In the genomic region with DNA sequence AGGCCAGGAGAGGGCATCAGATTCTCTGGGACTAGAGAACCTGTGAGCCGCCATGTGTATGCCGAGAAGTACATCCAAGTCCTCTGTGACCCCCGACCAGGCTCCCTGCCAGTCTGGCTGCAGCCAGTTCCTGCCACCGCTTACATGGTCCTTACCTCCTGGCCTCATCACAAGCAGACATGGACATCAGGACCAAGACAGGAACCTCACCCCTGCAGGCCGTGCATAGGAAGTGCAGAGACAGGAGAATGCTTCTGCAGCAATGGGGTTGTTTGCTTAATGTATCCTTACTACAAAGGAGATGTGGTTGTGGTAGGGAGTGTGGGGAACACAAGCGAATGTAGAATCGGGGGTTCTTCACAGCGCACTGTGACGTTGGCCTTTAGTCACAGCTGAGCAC, we compare ENCODE assay signal across 20 mouse cellular contexts. TPM values are rescaled to one million over a fixed set of nuclear protein-coding genes. Genes with fewer than 3 reads are reported as not detected.
DNase-seq lines count a peak whose midpoint lies in the region; ATAC-seq and TF ChIP-seq lines count a peak whose summit lies in the region.
"Had no signal": no experiment of that assay in that cellular context is flagged by ENCODE, and none has a peak within 500 bp of the region (broad histone marks: within the 10 kb centered on the region; RNA-seq: fewer than 3 reads in every experiment).

No protein-coding gene starts in this region.

- no peaks in the 10 kb centered on the region for H3K9me3 ChIP-seq in heart, postnatal 0 days (replicated peaks; ENCODE audit: control insufficient read depth, low read length)
- no peaks in the 10 kb centered on the region for H3K9me3 ChIP-seq in liver, embryonic 14.5 days (ENCODE audit: control insufficient read depth, low read length)
- H3K9me3 ChIP-seq in liver, embryonic 11.5 days (ENCODE audit: control insufficient read depth, low read length), result no peaks in the 10 kb centered on the region
- no peaks in the 10 kb centered on the region for H3K9me3 ChIP-seq in forebrain, embryonic 15.5 days
- H3K9me3 ChIP-seq: embryonic facial prominence, embryonic 13.5 days; neural tube, embryonic 13.5 days; stomach, embryonic 15.5 days had no signal

- TF ChIP-seq CTCF in heart, postnatal 0 days (IDR thresholded peaks at IDR 0.05; ENCODE audit: low read depth), result peak; percentile 20; the same call in 1 of the 2 replicates
- peak; percentile 36 for TF ChIP-seq CTCF in liver, embryonic 14.5 days (IDR thresholded peaks at IDR 0.05; ENCODE audit: low read depth)

- no peak overlapping the region for H3K4me2 ChIP-seq in heart, postnatal 0 days (ENCODE audit: low read depth, low read length)
- no peak overlapping the region for H3K4me2 ChIP-seq in liver, embryonic 14.5 days (ENCODE audit: low read depth)
- H3K4me2 ChIP-seq in liver, embryonic 11.5 days, result no peak overlapping the region
- no peak overlapping the region for H3K4me2 ChIP-seq in forebrain, embryonic 15.5 days (replicated peaks)
- H3K4me2 ChIP-seq: embryonic facial prominence, embryonic 13.5 days; hindbrain, embryonic 14.5 days; neural tube, embryonic 13.5 days; stomach, embryonic 15.5 days had no signal

- H3K27me3 ChIP-seq in heart, postnatal 0 days (ENCODE audit: control insufficient read depth, insufficient read depth, low read length), result no peaks in the 10 kb centered on the region
- H3K27me3 ChIP-seq in liver, embryonic 14.5 days (ENCODE audit: control insufficient read depth, insufficient read depth, low read length), result no peaks in the 10 kb centered on the region
- no peaks in the 10 kb centered on the region for H3K27me3 ChIP-seq in liver, embryonic 11.5 days (replicated peaks; ENCODE audit: control insufficient read depth, insufficient read depth, low read length)
- H3K27me3 ChIP-seq in forebrain, embryonic 15.5 days, result no peaks in the 10 kb centered on the region
- H3K27me3 ChIP-seq: CH12.LX; embryonic facial prominence, embryonic 13.5 days; neural tube, embryonic 13.5 days; stomach, embryonic 15.5 days had no signal

- no peak overlapping the region for H3K27ac ChIP-seq in heart, postnatal 0 days (ENCODE audit: low read depth)
- no peak overlapping the region for H3K27ac ChIP-seq in liver, embryonic 14.5 days
- H3K27ac ChIP-seq in liver, embryonic 11.5 days (ENCODE audit: low read depth, low read length), result no peak overlapping the region
- H3K27ac ChIP-seq in forebrain, embryonic 15.5 days (replicated peaks), result no peak overlapping the region
- H3K27ac ChIP-seq: embryonic facial prominence, embryonic 13.5 days; hindbrain, embryonic 14.5 days; limb, embryonic 10.5 days; neural tube, embryonic 13.5 days; stomach, embryonic 15.5 days had no signal

- H3K9ac ChIP-seq in heart, postnatal 0 days (replicated peaks; ENCODE audit: low read depth, low read length), result no peak overlapping the region
- no peak overlapping the region for H3K9ac ChIP-seq in liver, embryonic 14.5 days (replicated peaks)
- H3K9ac ChIP-seq in liver, embryonic 11.5 days (ENCODE audit: low read depth, low read length), result no peak overlapping the region
- H3K9ac ChIP-seq in forebrain, embryonic 15.5 days (replicated peaks), result no peak overlapping the region
- H3K9ac ChIP-seq: embryonic facial prominence, embryonic 13.5 days; hindbrain, embryonic 14.5 days; neural tube, embryonic 13.5 days; stomach, embryonic 15.5 days had no signal

- no peak for ATAC-seq in heart, postnatal 0 days (ENCODE audit: insufficient read depth, low read depth)
- ATAC-seq in liver, embryonic 14.5 days (ENCODE audit: insufficient read depth), result no peak
- ATAC-seq in liver, embryonic 11.5 days (replicated peaks; ENCODE audit: low FRiP score), result no peak
- no peak for ATAC-seq in forebrain, embryonic 15.5 days (replicated peaks)

- no peak for DNase-seq in heart, postnatal 0 days (ENCODE audit: low spot score)
- DNase-seq in heart, adult 18-20 months, result no peak
- no peak for DNase-seq in liver, embryonic 14.5 days (ENCODE audit: low read depth in 3 of 3, low spot score in 3 of 3)
- no peak for DNase-seq in liver, embryonic 11.5 days (ENCODE audit: low spot score)
- DNase-seq in thymus, postnatal 0 days (ENCODE audit: low spot score), result peak; percentile 26
- no peak for DNase-seq in thymus, postnatal 14 days
- DNase-seq: adrenal gland, postnatal 14 days; cerebellum, adult 8-10 months; gastrocnemius, postnatal 14 days; kidney, adult 11 months; layer of hippocampus, postnatal 36 days; spleen, adult 18-20 months; thymus, postnatal 25 days had no signal

- WGBS in heart, postnatal 0 days, result 87% methylated on average over 9 of the region's 9 CpGs
- WGBS in liver, embryonic 14.5 days (ENCODE audit: insufficient replicate concordance), result 85% methylated on average over 9 of the region's 9 CpGs
- 88% methylated on average over 9 of the region's 9 CpGs for WGBS in liver, embryonic 11.5 days
- 89% methylated on average over 9 of the region's 9 CpGs for WGBS in forebrain, embryonic 15.5 days

- H3K4me1 ChIP-seq in heart, postnatal 0 days (ENCODE audit: control insufficient read depth, insufficient read depth), result peaks cover 14% of the 10 kb centered on the region
- no peaks in the 10 kb centered on the region for H3K4me1 ChIP-seq in liver, embryonic 14.5 days (replicated peaks; ENCODE audit: control insufficient read depth in 2 of 2, insufficient read depth in 2 of 2, low read length in 1 of 2)
- no peaks in the 10 kb centered on the region for H3K4me1 ChIP-seq in liver, embryonic 11.5 days (replicated peaks; ENCODE audit: control insufficient read depth, insufficient read depth, low read length)
- H3K4me1 ChIP-seq in forebrain, embryonic 15.5 days, result no peaks in the 10 kb centered on the region
- H3K4me1 ChIP-seq: embryonic facial prominence, embryonic 13.5 days; neural tube, embryonic 13.5 days; stomach, embryonic 15.5 days had no signal

- no peak overlapping the region for H3K4me3 ChIP-seq in heart, postnatal 0 days (ENCODE audit: low read depth, low read length)
- H3K4me3 ChIP-seq in liver, embryonic 14.5 days (ENCODE audit: insufficient read depth in 1 of 2, low read depth in 2 of 2, low read length in 2 of 2), result no peak overlapping the region
- H3K4me3 ChIP-seq in liver, embryonic 11.5 days (ENCODE audit: low read depth, low read length), result no peak overlapping the region
- H3K4me3 ChIP-seq in forebrain, embryonic 15.5 days, result no peak overlapping the region
- H3K4me3 ChIP-seq: embryonic facial prominence, embryonic 13.5 days; limb, embryonic 10.5 days; neural tube, embryonic 13.5 days; stomach, embryonic 15.5 days had no signal

- no peak for TF ChIP-seq EP300 in heart, postnatal 0 days (IDR thresholded peaks at IDR 0.05; ENCODE audit: low read depth)
- TF ChIP-seq EP300 in liver, embryonic 14.5 days (IDR thresholded peaks at IDR 0.05; ENCODE audit: low read depth), result no peak

- H3K36me3 ChIP-seq in heart, postnatal 0 days (replicated peaks; ENCODE audit: control insufficient read depth, insufficient read depth, low read length), result peaks cover 13% of the 10 kb centered on the region; the same call in 1 of the 2 replicates
- H3K36me3 ChIP-seq in liver, embryonic 14.5 days (replicated peaks; ENCODE audit: control insufficient read depth, insufficient read depth, low read depth), result no peaks in the 10 kb centered on the region
- H3K36me3 ChIP-seq in liver, embryonic 11.5 days (ENCODE audit: control insufficient read depth, insufficient read depth, low read length), result no peaks in the 10 kb centered on the region
- H3K36me3 ChIP-seq in forebrain, embryonic 15.5 days, result peaks cover 4% of the 10 kb centered on the region; the same call in 1 of the 2 replicates

RNA-seq across cellular contexts. Expression of a gene that starts 11.7 kb away (rescaled TPM):
- total RNA-seq in heart, postnatal 0 days (2014; rRNA removed; ENCODE audit: low replicate concordance), result 209 and 250 TPM in 2 replicates
- 166 and 171 TPM in 2 replicates for polyA plus RNA-seq in heart, postnatal 0 days (2015; fragmentation: Nextera tagmentation; extraction: Ambion mirVana)
- 100 to 1,000 TPM; 101 to 108 TPM for total RNA-seq in heart, adult 18-20 months (2021)
- 26.5 and 29.4 TPM in 2 replicates for polyA plus RNA-seq in liver, embryonic 14.5 days (2012; rRNA removed)
- polyA plus RNA-seq in liver, embryonic 14.5 days (2014; fragmentation: Nextera tagmentation; extraction: Ambion mirVana), result 34.9 and 35.3 TPM in 2 replicates
- polyA plus RNA-seq in liver, embryonic 11.5 days (2014; fragmentation: Nextera tagmentation; extraction: Ambion mirVana), result 53.6 and 56.4 TPM in 2 replicates
- 43.8 and 47.2 TPM in 2 replicates for polyA plus RNA-seq in thymus, postnatal 0 days (2015; fragmentation: Nextera tagmentation; extraction: Ambion mirVana)
- 100 and 106 TPM in 2 replicates for polyA plus RNA-seq in forebrain, embryonic 15.5 days (2015; fragmentation: Nextera tagmentation; extraction: Ambion mirVana)

RNA-seq across cellular contexts. Expression of a gene that starts 19.4 kb away (rescaled TPM):
- 5.3 and 11.4 TPM in 2 replicates for total RNA-seq in heart, postnatal 0 days (2014; rRNA removed; ENCODE audit: low replicate concordance)
- 10.4 and 10.9 TPM in 2 replicates for polyA plus RNA-seq in heart, postnatal 0 days (2015; fragmentation: Nextera tagmentation; extraction: Ambion mirVana)
- total RNA-seq in heart, adult 18-20 months (2021), result 1 to 10 TPM; 3.1 to 4.0 TPM
- 3.7 and 4.1 TPM in 2 replicates for polyA plus RNA-seq in liver, embryonic 14.5 days (2012; rRNA removed)
- 6.3 and 7.6 TPM in 2 replicates for polyA plus RNA-seq in liver, embryonic 14.5 days (2014; fragmentation: Nextera tagmentation; extraction: Ambion mirVana)
- 15.4 and 18.8 TPM in 2 replicates for polyA plus RNA-seq in liver, embryonic 11.5 days (2014; fragmentation: Nextera tagmentation; extraction: Ambion mirVana)
- polyA plus RNA-seq in thymus, postnatal 0 days (2015; fragmentation: Nextera tagmentation; extraction: Ambion mirVana), result 20.3 and 21.4 TPM in 2 replicates
- 53.1 and 54.0 TPM in 2 replicates for polyA plus RNA-seq in forebrain, embryonic 15.5 days (2015; fragmentation: Nextera tagmentation; extraction: Ambion mirVana)
